Mouse (Mus musculus) leukemia stem cell, adult 10-12 weeks (primary cell): Measurements from ENCODE around the gene Ubc. TPM values are rescaled to one million over a fixed set of nuclear protein-coding genes. Genes with fewer than 3 reads are reported as not detected.

Source experiments
- polyA plus RNA-seq: library from polyadenylated mRNA; stranded (reverse); fragments of >175 nt; gene quantifications from 2 replicates; pipeline ENCODE4 v1.2.3, GENCODE M21; 2012; ENCODE audit warnings: low replicate concordance

Ubc gene
- polyA plus RNA-seq, result 47.9 and 121 TPM in 2 replicates

DNA sequence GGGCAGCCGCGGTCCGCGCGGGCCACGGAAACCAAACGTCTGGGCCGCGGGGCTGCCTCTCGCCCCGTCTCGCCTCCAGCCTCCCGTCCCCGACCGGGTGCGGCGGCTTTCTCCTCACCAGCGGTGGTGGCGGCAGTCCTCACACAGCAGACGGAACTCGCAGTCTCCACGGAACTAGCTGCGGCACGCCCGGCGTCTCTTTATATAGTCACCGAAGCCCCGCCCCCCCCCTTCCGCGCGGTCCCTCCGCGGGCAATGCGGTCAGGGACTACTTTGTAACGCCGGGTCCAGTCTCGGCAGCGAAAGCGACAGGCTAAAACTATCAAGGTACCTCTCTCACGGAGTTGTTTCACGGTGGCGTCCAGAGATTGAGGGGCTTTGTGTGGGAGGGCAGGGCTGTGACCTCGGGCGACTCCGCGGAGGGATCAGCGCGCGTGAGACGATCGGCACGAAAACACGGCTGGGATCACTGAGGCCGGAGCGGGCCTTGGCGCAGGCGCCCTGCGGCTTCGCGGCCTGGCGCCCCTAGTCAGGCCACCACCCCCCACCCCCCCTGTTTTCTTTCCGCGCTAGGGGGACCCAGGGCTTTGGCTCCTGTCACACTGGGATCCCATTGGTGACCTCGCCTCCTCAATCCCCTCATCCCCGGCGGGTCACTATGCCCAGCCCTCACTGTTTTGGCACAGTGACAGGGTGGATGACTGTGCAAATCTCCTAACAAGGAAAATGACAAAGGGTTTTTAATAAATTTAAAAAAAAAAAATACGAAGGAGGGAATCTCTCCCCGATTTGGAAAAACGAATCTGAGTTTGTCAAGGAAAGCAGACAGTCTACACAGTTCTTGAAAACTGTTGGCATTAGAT, at the start of gene Ubc:
Gene Ubc (minus strand): TSS at position 624 of the 863 bp plus-strand sequence.

GRCm38 (mm10) chr5:125433793-125434337, 43.9 kb upstream of the Ubc start, which contains the start of gene Dhx37:
Gene Dhx37 (minus strand): TSS chr5:125434121.

DNA sequence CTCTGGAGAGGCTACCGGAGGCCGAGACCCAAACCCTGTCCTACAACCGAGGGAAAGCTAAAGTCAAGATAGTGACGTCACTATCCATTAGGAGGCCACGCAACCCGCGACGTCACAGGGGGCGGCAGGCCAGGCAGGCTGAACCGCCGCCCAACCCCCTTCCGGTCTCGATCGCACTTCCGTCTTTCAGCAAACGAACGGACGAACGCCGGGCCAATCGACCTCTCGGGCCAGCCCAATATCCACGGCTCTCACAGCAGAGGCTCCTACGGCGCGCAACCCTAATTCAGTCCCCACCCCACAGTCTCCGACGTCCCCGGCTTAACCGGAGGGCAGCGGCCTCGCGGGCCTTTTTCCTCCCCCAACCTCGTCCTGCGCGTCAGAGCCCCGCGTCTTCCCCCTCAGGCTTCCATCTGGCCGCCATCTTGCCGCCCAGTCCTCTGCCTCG, 847 bp downstream of the Ubc start, which contains the start of gene Gm10382:
Gene Gm10382 (plus strand): TSS at position 192 of the 448 bp plus-strand sequence.

DNA sequence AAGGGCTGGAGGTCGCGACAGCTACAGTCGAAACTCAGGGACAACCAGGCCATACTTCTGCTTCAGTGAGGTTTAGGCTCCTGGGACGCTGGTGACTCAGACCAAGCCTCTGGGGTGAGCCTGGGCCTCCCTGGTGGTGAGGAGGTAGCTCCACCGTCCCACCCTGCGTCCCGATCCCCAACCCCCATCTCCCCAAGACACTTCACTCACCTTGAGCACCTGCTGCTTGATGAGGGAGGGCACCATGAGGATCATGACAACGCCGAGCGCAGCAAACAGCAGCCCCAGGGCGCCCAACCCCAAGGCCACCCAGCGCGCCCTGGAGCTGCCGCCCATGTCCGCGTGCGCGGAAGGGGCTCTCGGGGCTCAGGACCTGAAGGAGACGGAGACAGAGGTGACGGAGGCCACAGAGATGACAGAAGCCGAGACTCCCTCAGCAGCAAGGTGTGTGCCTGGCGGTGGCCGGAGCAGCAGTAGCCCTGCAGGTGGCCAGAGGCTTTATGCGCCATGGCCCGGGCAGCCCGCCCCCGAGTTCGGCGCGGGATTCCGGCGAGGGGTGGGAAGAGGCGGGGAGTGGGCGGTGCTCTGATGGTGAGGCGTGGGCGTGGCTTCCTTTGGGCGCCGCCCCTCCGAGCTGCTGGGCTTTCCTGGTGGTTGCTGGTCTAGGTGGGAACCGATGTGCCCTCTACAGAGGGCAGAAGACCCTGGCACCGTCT, 49.3 kb downstream of the Ubc start, which contains the start of gene Scarb1:
Gene Scarb1 (minus strand): TSS at position 548 of the 716 bp plus-strand sequence.

Other genes starting within 250 kb of the Ubc start
- gene Ncor2, start 211.0 kb downstream of the Ubc start, polyA plus RNA-seq, result 199 and 361 TPM in 2 replicates
- gene Scarb1, start 49.1 kb downstream of the Ubc start, polyA plus RNA-seq, result 42.3 and 99.0 TPM in 2 replicates
- 0.28 and 0.48 TPM in 2 replicates for gene Gm10382, start 880 bp downstream of the Ubc start, polyA plus RNA-seq
- gene Dhx37, start 43.9 kb upstream of the Ubc start, polyA plus RNA-seq, result 42.3 and 139 TPM in 2 replicates
- gene Bri3bp, start 51.4 kb upstream of the Ubc start, polyA plus RNA-seq, result 25.4 and 28.0 TPM in 2 replicates
- 11.7 and 12.2 TPM in 2 replicates for gene Aacs, start 85.6 kb upstream of the Ubc start, polyA plus RNA-seq
- not detected in 2 replicates for gene Tmem132b, start 141.6 kb upstream of the Ubc start, polyA plus RNA-seq